In genomic region chr6:48732864-48733304, GRCm38 (mm10) we compare ENCODE assay signal across 19 mouse cellular contexts. TPM values are rescaled to one million over a fixed set of nuclear protein-coding genes. Genes with fewer than 3 reads are reported as not detected.
DNase-seq lines count a peak whose midpoint lies in the region; ATAC-seq and TF ChIP-seq lines count a peak whose summit lies in the region.
"Had no signal": no experiment of that assay in that cellular context is flagged by ENCODE, and none has a peak within 500 bp of the region (broad histone marks: within the 10 kb centered on the region; RNA-seq: fewer than 3 reads in every experiment).

No protein-coding gene starts in this region.

- no peaks in the 10 kb centered on the region for H3K36me3 ChIP-seq in intestine, embryonic 15.5 days
- H3K36me3 ChIP-seq in intestine, postnatal 0 days (ENCODE audit: control insufficient read depth, insufficient read depth): no peaks in the 10 kb centered on the region
- H3K36me3 ChIP-seq: forebrain, embryonic 15.5 days; midbrain, embryonic 12.5 days; neural tube, embryonic 12.5 days had no signal

- H3K4me1 ChIP-seq in intestine, embryonic 15.5 days (replicated peaks): no peaks in the 10 kb centered on the region
- H3K4me1 ChIP-seq in intestine, postnatal 0 days (replicated peaks; ENCODE audit: control insufficient read depth, insufficient read depth, low read length): no peaks in the 10 kb centered on the region
- no peaks in the 10 kb centered on the region for H3K4me1 ChIP-seq in cerebellum, adult 2 months (ENCODE audit: control insufficient read depth, insufficient read depth, low read length)
- H3K4me1 ChIP-seq: forebrain, embryonic 15.5 days; midbrain, embryonic 12.5 days; neural tube, embryonic 12.5 days had no signal

- H3K9me3 ChIP-seq in intestine, embryonic 15.5 days: no peaks in the 10 kb centered on the region
- no peaks in the 10 kb centered on the region for H3K9me3 ChIP-seq in intestine, postnatal 0 days (ENCODE audit: control insufficient read depth)
- H3K9me3 ChIP-seq: forebrain, embryonic 15.5 days; midbrain, embryonic 12.5 days; neural tube, embryonic 12.5 days had no signal

- ATAC-seq in intestine, embryonic 15.5 days: peak; percentile 47
- no peak for ATAC-seq in intestine, postnatal 0 days
- peak; percentile 46 for ATAC-seq in common myeloid progenitor, adult 5-6 weeks (replicated peaks; ENCODE audit: low read depth, poor library complexity, severe bottlenecking)
- ATAC-seq: forebrain, embryonic 15.5 days; intestine, embryonic 16.5 days had no signal

- WGBS in intestine, embryonic 15.5 days: 38% methylated on average over 8 of the region's 8 CpGs
- WGBS in intestine, postnatal 0 days: 31% methylated on average over 8 of the region's 8 CpGs
- WGBS in cerebellum, adult 2 months: 43% methylated on average over 8 of the region's 8 CpGs

- H3K4me2 ChIP-seq in intestine, embryonic 15.5 days (replicated peaks): no peak overlapping the region
- H3K4me2 ChIP-seq in intestine, postnatal 0 days (replicated peaks; ENCODE audit: low read depth): no peak overlapping the region
- H3K4me2 ChIP-seq: forebrain, embryonic 15.5 days; lung, embryonic 14.5 days; midbrain, embryonic 12.5 days; neural tube, embryonic 12.5 days had no signal

- no peaks in the 10 kb centered on the region for H3K27me3 ChIP-seq in intestine, embryonic 15.5 days (replicated peaks)
- H3K27me3 ChIP-seq in intestine, postnatal 0 days (replicated peaks; ENCODE audit: control insufficient read depth, insufficient read depth, low read length): no peaks in the 10 kb centered on the region
- no peaks in the 10 kb centered on the region for H3K27me3 ChIP-seq in cerebellum, adult 2 months (ENCODE audit: control insufficient read depth, insufficient read depth, low read length)
- H3K27me3 ChIP-seq: forebrain, embryonic 15.5 days; midbrain, embryonic 12.5 days; neural tube, embryonic 12.5 days had no signal

- H3K4me3 ChIP-seq in intestine, embryonic 15.5 days (replicated peaks): no peak overlapping the region
- no peak overlapping the region for H3K4me3 ChIP-seq in intestine, postnatal 0 days (ENCODE audit: low read depth, low read length)
- no peak overlapping the region for H3K4me3 ChIP-seq in cerebellum, adult 2 months (replicated peaks; ENCODE audit: insufficient read depth, low read depth, low read length)
- H3K4me3 ChIP-seq: forebrain, embryonic 15.5 days; midbrain, embryonic 12.5 days; neural tube, embryonic 12.5 days had no signal

- peak; percentile 49 for DNase-seq in spleen, adult 12 weeks (ENCODE audit: low spot score)
- DNase-seq in thymus, postnatal 36 days: peak; percentile 76 to 84
- DNase-seq in cerebellum, adult 2 months: no peak
- DNase-seq in cerebellum, postnatal 25 days: no peak
- no peak for DNase-seq in frontal cortex, postnatal 36 days (ENCODE audit: low spot score in 2 of 2)
- DNase-seq: cerebellum, adult 9-10 months; lung, embryonic 14.5 days; retina, postnatal 1 day had no signal

- H3K27ac ChIP-seq in intestine, embryonic 15.5 days: no peak overlapping the region
- H3K27ac ChIP-seq in intestine, postnatal 0 days (ENCODE audit: low read depth, low read length): no peak overlapping the region
- no peak overlapping the region for H3K27ac ChIP-seq in cerebellum, adult 2 months (ENCODE audit: insufficient read depth, low read length)
- H3K27ac ChIP-seq: forebrain, embryonic 15.5 days; midbrain, embryonic 12.5 days; neural tube, embryonic 12.5 days had no signal

- H3K9ac ChIP-seq in intestine, embryonic 15.5 days: no peak overlapping the region
- no peak overlapping the region for H3K9ac ChIP-seq in intestine, postnatal 0 days (ENCODE audit: low read depth, low read length)
- H3K9ac ChIP-seq: forebrain, embryonic 15.5 days; lung, embryonic 14.5 days; midbrain, embryonic 12.5 days; neural tube, embryonic 12.5 days had no signal

- no peak for TF ChIP-seq CTCF in intestine, postnatal 0 days (IDR thresholded peaks at IDR 0.05; ENCODE audit: low read depth)
- TF ChIP-seq CTCF in cerebellum, adult 2 months (IDR thresholded peaks at IDR 0.05; ENCODE audit: borderline replicate concordance, insufficient read depth, low read depth, low read length): no peak

- TF ChIP-seq POLR2A in cerebellum, adult 2 months (IDR thresholded peaks at IDR 0.05; ENCODE audit: borderline replicate concordance, insufficient read depth, low read length): no peak

RNA-seq across cellular contexts. Expression of gene Gimap1, which starts 6.0 kb away (rescaled TPM):
- polyA plus RNA-seq in intestine, embryonic 15.5 days (2015; fragmentation: Nextera tagmentation; extraction: Ambion mirVana): 31.0 and 34.9 TPM in 2 replicates
- 15.2 and 17.8 TPM in 2 replicates for polyA plus RNA-seq in intestine, postnatal 0 days (2015; fragmentation: Nextera tagmentation; extraction: Ambion mirVana)
- 38.7 and 51.3 TPM in 2 replicates for total RNA-seq in common myeloid progenitor, adult 5-6 weeks (2017)
- 1.8 and 2.3 TPM in 2 replicates for polyA plus RNA-seq in cerebellum, adult 2 months (2012; rRNA removed)

RNA-seq across cellular contexts. Expression of gene Gimap5, which starts 13.1 kb away (rescaled TPM):
- polyA plus RNA-seq in intestine, embryonic 15.5 days (2015; fragmentation: Nextera tagmentation; extraction: Ambion mirVana): 10.5 and 10.9 TPM in 2 replicates
- 8.4 and 10.6 TPM in 2 replicates for polyA plus RNA-seq in intestine, postnatal 0 days (2015; fragmentation: Nextera tagmentation; extraction: Ambion mirVana)
- total RNA-seq in common myeloid progenitor, adult 5-6 weeks (2017): 6.6 and 7.3 TPM in 2 replicates
- polyA plus RNA-seq in cerebellum, adult 2 months (2012; rRNA removed): 0.57 and 0.82 TPM in 2 replicates

RNA-seq across cellular contexts. Expression of gene Gimap7, which starts 14.5 kb away (rescaled TPM):
- polyA plus RNA-seq in intestine, embryonic 15.5 days (2015; fragmentation: Nextera tagmentation; extraction: Ambion mirVana): 0.18 and 0.30 TPM in 2 replicates
- 0.09 and 0.16 TPM in 2 replicates for polyA plus RNA-seq in intestine, postnatal 0 days (2015; fragmentation: Nextera tagmentation; extraction: Ambion mirVana)
- 3.4 and 4.9 TPM in 2 replicates for total RNA-seq in common myeloid progenitor, adult 5-6 weeks (2017)
- not detected in 2 replicates for polyA plus RNA-seq in cerebellum, adult 2 months (2012; rRNA removed)
- total RNA-seq: gastrocnemius, postnatal 4 days; heart, postnatal 10 days had no signal
- polyA plus RNA-seq: embryonic facial prominence, embryonic 14.5 days; forebrain, embryonic 15.5 days; limb, embryonic 11.5 days; lung, embryonic 14.5 days; midbrain, embryonic 12.5 days; neural tube, embryonic 12.5 days had no signal

RNA-seq across cellular contexts. Expression of gene Gm28053, which starts 14.5 kb away (rescaled TPM):
- polyA plus RNA-seq in intestine, embryonic 15.5 days (2015; fragmentation: Nextera tagmentation; extraction: Ambion mirVana): 5.6 and 5.7 TPM in 2 replicates
- polyA plus RNA-seq in intestine, postnatal 0 days (2015; fragmentation: Nextera tagmentation; extraction: Ambion mirVana): 1.3 and 2.3 TPM in 2 replicates
- total RNA-seq in common myeloid progenitor, adult 5-6 weeks (2017): 35.9 and 66.8 TPM in 2 replicates
- 0.93 TPM in 1 of 2 replicates, not detected in the other for polyA plus RNA-seq in cerebellum, adult 2 months (2012; rRNA removed)
- polyA plus RNA-seq: embryonic facial prominence, embryonic 14.5 days; forebrain, embryonic 15.5 days; limb, embryonic 11.5 days; midbrain, embryonic 12.5 days had no signal

RNA-seq across cellular contexts. Expression of gene Gimap6, which starts 24.9 kb away (rescaled TPM):
- 20.4 and 21.1 TPM in 2 replicates for polyA plus RNA-seq in intestine, embryonic 15.5 days (2015; fragmentation: Nextera tagmentation; extraction: Ambion mirVana)
- polyA plus RNA-seq in intestine, postnatal 0 days (2015; fragmentation: Nextera tagmentation; extraction: Ambion mirVana): 13.6 and 15.8 TPM in 2 replicates
- total RNA-seq in common myeloid progenitor, adult 5-6 weeks (2017): 81.8 and 82.1 TPM in 2 replicates
- 4.1 and 4.6 TPM in 2 replicates for polyA plus RNA-seq in cerebellum, adult 2 months (2012; rRNA removed)

Comparison
In these comparisons a context has a peak if more than half of its experiments do, and no peak if none do; other contexts are left out.
1. DNase-seq: peak in spleen, adult 12 weeks (single experiment) and thymus, postnatal 36 days (2 of 2); none in cerebellum, adult 2 months (0 of 2), cerebellum, postnatal 25 days (0 of 2) and frontal cortex, postnatal 36 days (0 of 2).